Mouse (Mus musculus) frontal cortex, postnatal 14 days (tissue): ENCODE data around the gene Klhdc4.

Experiments
- DNase-seq, 2 experiments: peaks; one replicate each; pipeline ENCODE4 v3.0.0; 2022; ENCODE audit warnings: low spot score in 2 of 2

The Klhdc4 gene

GRCm38 (mm10) chr8:121808032-121808431 lies 21.3 kb downstream of the Klhdc4 start:
- no peak for DNase-seq

DNA sequence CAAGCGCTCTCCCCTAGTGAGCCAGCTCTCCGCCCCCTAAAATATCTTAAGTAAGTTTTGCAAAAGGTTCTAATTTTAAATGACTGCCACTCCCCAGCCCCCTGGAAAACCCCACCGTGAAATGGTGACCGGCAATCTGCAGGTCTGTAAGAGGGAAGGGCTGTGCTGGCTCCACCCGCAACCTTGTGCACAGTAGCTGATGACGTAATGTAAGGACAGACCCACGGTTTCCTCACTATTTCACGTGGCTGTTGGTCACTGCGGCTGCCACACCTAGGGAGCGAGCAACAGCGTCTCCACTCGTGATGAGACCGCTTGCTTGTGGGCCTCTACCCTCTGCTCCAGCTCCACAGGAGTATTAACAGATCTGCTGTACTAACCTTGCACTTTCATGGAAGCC lies 23.2 kb downstream of the Klhdc4 start:
- no peak for DNase-seq

- no peak for DNase-seq
Measured at GRCm38 (mm10) chr8:121804829-121805228, 24.5 kb downstream of the Klhdc4 start.

DNA sequence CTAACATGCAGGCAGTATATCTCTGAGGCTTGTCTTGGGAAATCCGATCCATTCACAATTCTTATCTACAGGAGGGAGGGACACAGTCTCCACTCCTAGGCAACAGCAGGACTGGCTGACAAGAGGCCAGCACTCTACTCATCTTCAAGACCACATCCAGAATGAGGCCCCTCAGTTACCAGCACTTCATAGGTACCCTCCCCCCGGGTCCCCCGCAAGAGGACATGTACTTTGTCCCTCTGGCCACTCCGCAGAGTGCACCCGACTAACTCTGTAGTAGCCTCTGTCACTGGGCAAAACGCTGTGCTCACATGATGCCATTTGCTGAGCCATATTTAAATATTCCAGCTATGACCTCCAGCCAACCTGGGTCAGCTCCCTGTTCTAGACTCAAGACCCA lies 31.0 kb downstream of the Klhdc4 start:
- no peak for DNase-seq

- no peak for DNase-seq
Measured at GRCm38 (mm10) chr8:121796406-121796805, 33.0 kb downstream of the Klhdc4 start.

GRCm38 (mm10) chr8:121795461-121795860 lies 33.9 kb downstream of the Klhdc4 start:
- DNase-seq: no peak

- DNase-seq: no peak
Measured at GRCm38 (mm10) chr8:121794151-121794550, 35.2 kb downstream of the Klhdc4 start.

DNA sequence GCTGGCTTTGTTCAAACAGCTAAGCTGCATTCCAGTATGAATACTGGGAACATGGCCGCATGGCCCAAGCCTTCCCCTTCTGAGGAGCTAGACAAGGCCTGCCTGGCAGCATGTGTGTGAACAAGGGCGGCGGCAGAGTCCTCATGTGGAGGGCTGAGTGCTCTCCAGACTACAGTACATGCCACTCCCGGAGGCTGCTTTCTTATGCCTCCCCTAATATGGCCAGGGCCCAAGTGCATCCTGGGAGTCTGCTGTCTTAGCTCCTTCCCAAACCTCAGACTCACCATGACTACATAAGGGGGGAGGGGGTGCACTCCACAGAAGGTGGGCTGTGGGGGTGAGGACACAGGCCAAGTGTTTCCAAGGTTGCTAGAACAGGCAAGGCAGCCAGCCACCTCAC lies 36.7 kb downstream of the Klhdc4 start:
- DNase-seq: no peak

DNA sequence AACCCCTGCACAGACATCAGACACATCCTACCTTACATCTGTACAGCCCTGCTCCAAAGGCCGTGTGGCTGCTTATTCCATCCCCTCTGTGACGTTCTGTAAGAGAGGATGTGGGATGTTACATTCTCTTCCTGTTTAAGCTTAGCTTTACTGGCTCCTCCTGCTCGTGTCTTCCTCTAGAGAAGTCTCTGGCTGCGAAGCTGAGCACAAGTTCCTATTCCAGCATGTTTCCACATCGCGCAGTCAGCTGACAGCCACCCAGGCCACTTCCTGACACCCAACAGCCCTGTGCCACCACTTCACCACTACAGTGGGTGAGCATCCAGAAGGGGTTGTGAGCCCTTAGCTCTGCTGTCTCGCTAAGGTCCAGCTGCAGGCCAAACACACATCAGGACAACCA lies 37.2 kb downstream of the Klhdc4 start:
- no peak for DNase-seq

GRCm38 (mm10) chr8:121788786-121789185 lies 40.6 kb downstream of the Klhdc4 start:
- DNase-seq: no peak

- DNase-seq: peak; percentile 34 to 46
Measured at GRCm38 (mm10) chr8:121786542-121786941, 42.8 kb downstream of the Klhdc4 start.

GRCm38 (mm10) chr8:121782493-121782892 lies 46.9 kb downstream of the Klhdc4 start:
- DNase-seq: no peak

DNA sequence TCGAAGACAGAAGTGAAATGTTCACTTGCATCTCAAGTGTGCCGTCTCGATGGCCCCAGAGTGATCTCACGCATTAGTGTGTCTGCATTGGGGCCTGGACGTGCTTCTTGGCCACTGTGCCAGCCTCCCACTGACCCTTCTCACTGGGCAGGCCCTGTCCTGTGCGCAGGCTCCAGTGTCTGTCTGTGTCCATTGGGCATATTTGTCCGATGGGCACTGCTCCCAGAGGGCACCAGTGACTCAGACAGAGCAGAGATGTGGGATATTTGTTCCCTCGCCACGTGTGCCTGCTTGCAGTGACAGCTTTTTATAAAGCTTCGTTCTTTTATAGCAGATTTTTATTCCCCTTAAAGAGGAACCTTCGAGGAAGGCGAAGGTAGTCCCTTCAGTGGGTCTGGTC lies 55.5 kb downstream of the Klhdc4 start:
- no peak for DNase-seq

- DNase-seq: no peak
Measured at GRCm38 (mm10) chr8:121770845-121771752, 58.3 kb downstream of the Klhdc4 start.

GRCm38 (mm10) chr8:121769621-121770020 lies 59.7 kb downstream of the Klhdc4 start:
- DNase-seq: no peak

DNA sequence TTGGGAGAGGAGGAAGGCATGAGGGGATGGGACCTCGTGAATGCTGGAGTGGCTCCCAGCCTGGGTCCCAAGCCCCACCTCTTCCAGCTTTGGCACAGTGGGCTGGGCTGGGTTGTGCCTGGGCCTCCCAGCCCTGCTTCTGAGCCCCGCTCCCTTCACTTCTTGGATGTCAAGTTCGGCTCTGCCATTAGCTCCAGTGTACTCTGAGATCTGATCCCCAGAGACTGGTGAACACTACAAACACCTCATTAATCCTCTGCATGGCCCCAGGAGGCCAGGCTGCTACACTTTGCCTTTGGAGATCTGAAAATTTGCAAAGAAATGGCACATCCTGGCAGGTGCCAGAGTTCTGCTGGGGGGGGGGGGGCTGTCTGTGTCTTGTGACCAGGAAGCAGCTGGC lies 60.3 kb downstream of the Klhdc4 start:
- DNase-seq: no peak

DNA sequence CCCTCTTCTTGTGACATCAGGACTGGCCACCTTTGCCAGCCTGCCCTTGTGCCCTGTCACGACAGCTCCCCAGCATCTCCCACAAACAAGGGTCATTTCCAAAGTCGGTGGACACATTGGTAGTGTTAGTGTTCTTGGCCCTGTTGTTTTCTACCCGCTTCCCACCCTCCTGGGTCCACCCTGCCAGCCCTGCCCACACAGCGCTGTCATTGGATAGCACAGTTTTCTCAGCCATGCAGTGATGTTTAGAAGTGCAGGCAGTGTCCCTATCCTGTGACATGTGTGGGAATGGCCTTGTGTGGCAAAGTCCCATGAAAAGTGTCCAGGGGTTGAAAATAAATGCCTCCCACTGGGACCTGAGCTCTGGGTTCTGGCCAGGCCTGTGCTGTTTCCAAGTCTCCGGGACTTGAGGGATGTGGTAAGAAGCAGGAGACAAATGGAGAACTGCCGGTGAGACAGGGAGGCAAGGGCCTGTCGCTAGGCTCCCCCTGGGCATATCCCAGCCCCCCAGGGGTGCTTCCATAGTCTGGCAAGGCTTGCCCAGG lies 63.7 kb downstream of the Klhdc4 start:
- DNase-seq: no peak

GRCm38 (mm10) chr8:121763700-121764013 lies 65.7 kb downstream of the Klhdc4 start:
- DNase-seq: no peak

- DNase-seq: no peak
Measured at GRCm38 (mm10) chr8:121762999-121763699, 66.2 kb downstream of the Klhdc4 start.

- no peak for DNase-seq
Measured at GRCm38 (mm10) chr8:121761480-121761879, 67.9 kb downstream of the Klhdc4 start.

GRCm38 (mm10) chr8:121760484-121760883 lies 68.9 kb downstream of the Klhdc4 start:
- DNase-seq: no peak

GRCm38 (mm10) chr8:121758470-121758869 lies 70.9 kb downstream of the Klhdc4 start:
- DNase-seq: no peak

GRCm38 (mm10) chr8:121751407-121751806 lies 78.0 kb downstream of the Klhdc4 start:
- peak; percentile 46 to 63 for DNase-seq
